Mouse (Mus musculus) layer of hippocampus, postnatal 36 days (tissue): ENCODE measurements around the gene Notum. TPM values are rescaled to one million over a fixed set of nuclear protein-coding genes. Genes with fewer than 3 reads are reported as not detected.
A peak's percentile ranks its signal among the peaks of the same experiment; 100 is the strongest.

Experiments
- DNase-seq, 2 experiments: peaks; one replicate each; pipeline ENCODE4 v3.0.0; 2022
- total RNA-seq, 2 experiments: library from RNA; stranded (reverse); gene quantifications; 2 replicates each; pipeline ENCODE4 v1.2.3; 2021

Notum gene
- total RNA-seq, 2 experiments from 2014 or later: 3.6 to 3.7 TPM

GRCm38 (mm10) chr11:120633520-120634343, 27.2 kb downstream of the Notum start, which contains the start of gene Mafg:
Gene Mafg, minus strand, starts transcription at chr11:120633600.
- peak; percentile 88 to 89 for DNase-seq

GRCm38 (mm10) chr11:120632559-120633519, 28.1 kb downstream of the Notum start:
- DNase-seq: peak; percentile 60 to 61

GRCm38 (mm10) chr11:120631726-120632448, 29.1 kb downstream of the Notum start:
- DNase-seq: no peak

- no peak for DNase-seq
These were observed 29.9 kb downstream of the Notum start for GRCm38 (mm10) chr11:120630881-120631725.

GRCm38 (mm10) chr11:120630401-120630871, 30.5 kb downstream of the Notum start:
- no peak for DNase-seq

- DNase-seq: no peak
These were observed 31.1 kb downstream of the Notum start for GRCm38 (mm10) chr11:120629911-120630310.

DNA sequence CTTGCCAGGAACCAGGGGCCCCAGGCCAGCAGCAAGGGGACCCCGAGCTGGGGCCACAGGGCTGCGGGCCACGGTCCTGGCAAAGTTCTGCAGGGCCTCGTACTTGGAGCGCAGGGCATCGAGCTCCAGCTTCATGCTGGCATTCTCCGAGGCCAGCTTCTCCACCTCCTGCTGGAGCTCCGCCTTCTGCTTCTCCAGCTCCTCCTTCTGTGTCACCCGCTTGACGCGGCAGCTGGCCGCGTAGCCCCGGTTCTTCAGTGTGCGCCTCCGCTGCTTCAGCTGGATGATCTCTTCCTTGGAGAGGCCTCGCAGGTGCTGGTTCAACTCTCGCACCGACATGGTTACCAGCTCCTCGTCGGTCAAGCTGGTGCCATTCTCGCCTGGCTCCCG, 31.6 kb downstream of the Notum start:
- DNase-seq: no peak

DNA sequence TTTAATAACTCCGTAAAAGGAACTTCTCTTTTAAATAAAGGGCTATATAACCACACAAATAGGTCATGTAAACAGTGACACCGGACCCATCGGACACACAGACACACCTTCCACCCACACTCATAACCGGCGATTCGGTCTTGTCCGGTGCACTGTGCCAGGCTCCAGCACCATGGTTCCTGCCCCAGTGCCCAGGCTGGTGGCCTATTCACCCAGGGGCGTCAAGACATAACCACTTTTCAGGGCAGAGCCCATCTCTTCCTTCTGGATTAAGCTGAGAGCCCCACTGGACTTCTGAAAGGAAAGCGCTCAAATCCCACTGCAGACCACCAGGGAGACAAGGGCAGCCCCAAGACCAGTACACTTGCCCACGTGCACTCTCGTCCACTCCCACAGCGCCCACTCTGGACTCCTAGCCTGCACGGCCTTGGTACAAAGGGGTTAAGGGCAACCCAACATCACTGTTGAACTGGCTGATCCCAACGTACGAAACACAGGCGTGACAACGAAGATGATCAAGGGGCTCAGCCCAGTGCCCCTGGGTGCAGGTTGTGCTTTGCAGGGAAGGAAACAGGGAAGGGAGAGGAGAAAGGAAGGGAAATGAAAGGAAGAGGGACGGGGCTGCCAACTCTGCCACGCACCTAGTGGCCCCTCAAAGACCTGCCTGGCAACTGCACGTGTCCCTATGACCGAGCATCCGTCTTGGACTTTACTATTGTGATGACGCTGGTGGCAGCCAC, 32.2 kb downstream of the Notum start:
- no peak for DNase-seq

DNA sequence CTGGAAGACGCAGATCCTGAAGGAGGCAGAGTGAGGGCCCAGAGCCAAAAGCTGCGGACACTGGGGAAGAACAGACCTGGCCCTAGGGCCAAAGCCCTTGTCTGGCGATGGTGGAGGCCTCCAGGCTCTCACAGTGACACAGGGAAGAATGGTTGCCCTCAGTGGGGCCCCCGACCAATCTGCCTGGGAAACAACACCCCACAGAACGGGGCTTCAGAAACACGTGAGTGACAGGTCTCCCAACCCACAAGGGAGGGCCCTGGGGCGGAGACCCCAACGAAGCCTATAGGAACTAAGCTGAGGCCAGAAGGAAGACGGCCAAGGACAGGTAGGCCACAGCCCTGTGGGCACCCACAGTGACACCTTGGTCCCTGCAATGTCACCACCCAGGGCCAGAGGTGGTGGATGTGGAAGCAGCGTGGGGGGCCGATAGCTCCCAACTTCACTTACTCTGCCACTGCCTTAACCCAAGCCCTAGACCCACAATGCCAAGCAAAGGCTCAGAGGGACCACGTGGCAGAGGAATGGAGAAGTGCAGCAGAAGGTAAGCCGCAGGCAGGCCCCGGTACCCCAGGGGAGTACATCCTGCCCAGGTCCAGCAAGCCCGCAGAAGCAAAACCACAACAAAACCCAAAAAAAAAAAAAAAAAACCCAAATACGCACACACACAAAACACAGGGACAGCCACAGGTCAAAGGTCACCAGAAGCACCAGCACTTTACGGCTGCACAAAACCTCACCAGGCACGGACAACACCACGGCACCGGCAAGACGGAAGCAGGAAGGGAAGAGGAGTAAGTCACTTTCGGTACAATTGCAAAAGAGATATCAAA, 33.3 kb downstream of the Notum start:
- no peak for DNase-seq

GRCm38 (mm10) chr11:120626785-120627467, 34.0 kb downstream of the Notum start:
- DNase-seq: no peak

- no peak for DNase-seq
These were observed 35.7 kb downstream of the Notum start, which contains the start of gene Sirt7 for GRCm38 (mm10) chr11:120625152-120625775. Gene Sirt7, minus strand, starts transcription at chr11:120625240.

DNA sequence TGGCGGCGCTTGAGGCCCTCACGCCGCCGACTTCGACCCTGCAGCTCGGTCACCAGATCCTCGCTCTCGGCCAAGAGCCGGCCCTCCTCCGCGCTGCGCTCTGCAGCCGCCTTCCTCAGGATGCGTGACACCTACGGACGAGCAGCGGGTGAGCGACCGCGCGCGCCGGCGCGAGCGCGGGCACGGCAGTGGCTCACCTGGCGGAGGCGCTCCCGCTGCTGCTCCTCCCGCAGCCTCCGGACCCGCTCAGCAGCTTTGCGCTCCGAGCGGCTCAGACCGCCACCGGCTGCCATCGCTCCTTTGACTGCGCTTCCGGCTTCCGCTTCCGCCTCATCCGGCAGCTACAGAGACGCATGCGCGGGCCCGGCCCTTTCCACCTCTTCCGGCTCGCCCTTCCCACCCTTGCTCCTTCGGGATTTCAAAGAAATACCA, 36.3 kb downstream of the Notum start:
- DNase-seq: peak; percentile 84 to 85

DNA sequence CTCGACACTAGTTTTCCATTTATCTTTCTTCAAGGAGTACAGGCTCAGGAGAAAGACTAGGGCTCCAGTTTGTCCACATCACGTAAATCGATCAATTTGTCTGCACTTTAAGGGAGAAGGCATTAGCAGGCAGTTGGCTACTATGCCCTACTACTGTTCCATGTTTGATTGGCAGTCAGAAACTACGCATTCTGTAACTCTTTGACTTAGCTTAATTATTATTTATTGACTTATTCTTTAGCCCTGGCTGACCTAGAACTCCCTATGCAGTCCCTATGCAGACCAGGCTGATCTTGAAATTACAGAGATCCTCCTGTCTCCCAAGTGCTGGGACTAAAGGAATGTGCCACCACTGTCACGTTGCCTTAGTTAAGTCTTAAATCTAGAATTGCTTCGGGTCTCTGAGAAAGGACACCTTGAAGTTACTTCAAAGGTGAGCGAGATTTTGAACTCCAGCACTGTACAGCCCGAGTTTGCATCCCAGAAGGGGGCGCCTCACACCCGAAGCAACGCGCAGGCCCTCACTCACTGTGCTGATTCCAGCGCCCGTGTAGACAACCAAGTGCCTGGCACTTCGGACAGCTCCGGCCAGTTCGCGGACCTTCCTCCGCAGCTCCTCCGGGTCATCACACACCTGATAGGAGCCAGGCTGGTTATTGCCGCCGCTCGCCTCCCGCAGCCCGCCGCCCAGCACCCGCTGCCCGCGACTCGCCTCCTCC, 36.9 kb downstream of the Notum start:
- DNase-seq: peak in 1 of 2 experiments; percentile 57

DNA sequence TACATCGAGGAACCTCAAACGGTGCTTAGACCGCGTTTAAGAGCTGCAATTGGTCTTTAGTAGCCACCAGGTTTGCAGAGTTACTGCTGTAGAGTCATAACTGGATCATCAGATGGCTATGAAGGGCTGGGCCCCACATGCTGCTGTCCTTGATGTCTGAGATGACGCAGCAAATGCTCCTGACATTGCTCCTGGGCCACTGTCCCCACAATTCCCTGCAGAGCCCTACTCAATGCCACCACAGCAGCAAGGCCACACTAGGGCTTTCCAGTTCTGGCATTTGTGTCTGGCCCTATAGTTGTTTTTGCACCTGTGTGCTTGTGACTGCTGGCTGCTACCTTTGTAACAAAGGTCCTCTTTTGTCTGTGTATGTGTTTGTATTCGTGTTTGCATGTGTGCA, 38.2 kb downstream of the Notum start:
- DNase-seq: no peak

GRCm38 (mm10) chr11:120620195-120620594, 40.8 kb downstream of the Notum start:
- no peak for DNase-seq

- no peak for DNase-seq
These were observed 42.1 kb downstream of the Notum start for GRCm38 (mm10) chr11:120618619-120619535.
